Mouse (Mus musculus): ENCODE measurements around the gene Lingo3.

DNA sequence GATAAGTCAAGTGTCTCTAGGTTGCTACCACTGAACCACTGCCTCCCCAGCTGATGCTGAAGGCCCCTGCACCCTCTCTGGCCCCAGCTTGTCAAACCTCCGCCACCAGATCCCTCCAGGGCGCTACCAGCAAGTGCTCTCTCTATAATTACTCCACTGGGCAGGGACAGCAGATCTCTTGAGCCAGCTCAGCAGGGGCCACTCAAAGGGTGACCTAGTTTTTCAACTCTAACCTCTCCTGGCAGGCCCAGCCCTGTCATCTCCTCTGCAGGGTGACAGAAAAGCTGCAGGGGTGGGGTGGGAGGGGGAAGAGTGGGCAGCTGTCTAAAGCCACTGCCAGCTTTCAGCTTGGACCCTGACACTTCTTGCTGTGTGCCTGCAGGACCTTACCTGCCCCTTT is 6.0 kb downstream of the Lingo3 start:
- TF ChIP-seq CTCF (IDR thresholded peaks at IDR 0.05; ENCODE audit: extremely low read depth, insufficient read length, insufficient replicate concordance, low read depth, low read length) = no peak
- no peak for TF ChIP-seq POLR2A (IDR thresholded peaks at IDR 0.05; ENCODE audit: low read depth, low read length)

Measured in small intestine, adult 2 months (tissue).